Mouse (Mus musculus) bone marrow, adult 2 months (tissue): ENCODE measurements around the gene Map3k13.

Experiments used
- CTCF ChIP-seq: fragments of 200-500 bp; IDR thresholded peaks from 2 replicates; pipeline ENCODE4 v1.5.1; 2011; ENCODE audit warnings: low read length, control low read depth; ENCODE audit not compliant: control insufficient read depth, insufficient read depth
- POLR2A ChIP-seq: fragments of 200-500 bp; IDR thresholded peaks from 2 replicates; pipeline ENCODE4 v1.6.1; 2011; ENCODE audit warnings: low read depth, mild to moderate bottlenecking, control low read depth, low read length, borderline replicate concordance; ENCODE audit not compliant: control insufficient read depth

GRCm38 (mm10) chr16:21804258-21804657 lies 10.1 kb downstream of the Map3k13 start:
- TF ChIP-seq POLR2A (no peak), CTCF (no peak)
